ENCODE assay signal across 8 mouse cellular contexts in the genomic region with DNA sequence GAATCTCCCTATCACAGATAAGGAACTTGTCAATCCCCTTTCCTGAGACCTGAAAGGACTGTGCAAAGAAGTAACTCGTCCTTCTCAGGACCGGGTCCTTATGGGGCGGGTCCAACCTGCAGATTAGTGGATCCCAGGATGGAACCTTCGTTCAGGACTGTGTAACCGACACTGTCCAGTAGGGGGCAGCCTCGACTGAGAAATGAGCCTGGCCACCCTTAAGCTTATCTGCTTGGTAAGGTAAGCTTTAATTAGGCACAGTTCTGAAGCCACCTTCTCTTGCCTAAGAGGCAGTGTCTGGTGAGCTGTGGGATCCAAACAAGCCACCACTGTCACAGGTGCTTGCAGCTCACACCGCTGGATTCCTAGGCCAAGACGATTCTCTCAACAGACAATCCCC. TPM values are rescaled to one million over a fixed set of nuclear protein-coding genes. Genes with fewer than 3 reads are reported as not detected.
DNase-seq lines count a peak whose midpoint lies in the region; ATAC-seq lines count a peak whose summit lies in the region.

No protein-coding gene starts in this region.

- H3K9ac ChIP-seq in hindbrain, embryonic 12.5 days, result no peak overlapping the region

- ATAC-seq in hindbrain, embryonic 12.5 days (ENCODE audit: low FRiP score), result peak; percentile 48

- no peaks in the 10 kb centered on the region for H3K9me3 ChIP-seq in hindbrain, embryonic 12.5 days (replicated peaks)

- 14% methylated on average over 8 of the region's 8 CpGs for WGBS in hindbrain, embryonic 12.5 days

- no peak overlapping the region for H3K27ac ChIP-seq in hindbrain, embryonic 12.5 days

- H3K4me1 ChIP-seq in hindbrain, embryonic 12.5 days, result peaks cover 9% of the 10 kb centered on the region

- H3K36me3 ChIP-seq in hindbrain, embryonic 12.5 days, result no peaks in the 10 kb centered on the region

- no peaks in the 10 kb centered on the region for H3K27me3 ChIP-seq in hindbrain, embryonic 12.5 days

- no peak overlapping the region for H3K4me2 ChIP-seq in hindbrain, embryonic 12.5 days (replicated peaks)

- no peak overlapping the region for H3K4me3 ChIP-seq in hindbrain, embryonic 12.5 days

- DNase-seq in Muller cell, postnatal 12 days (ENCODE audit: inconsistent ontology term), result peak; percentile 61
- peak; percentile 65 to 78 for DNase-seq in cerebellum, adult 18-20 months
- peak; percentile 74 for DNase-seq in forelimb bud, embryonic 11.5 days (ENCODE audit: low read depth, low spot score)
- DNase-seq in layer of hippocampus, postnatal 10 days (ENCODE audit: low spot score in 2 of 2), result peak; percentile 89 to 91
- DNase-seq in lung, postnatal 14 days, result peak; percentile 90
- peak; percentile 64 for DNase-seq in right cerebral cortex, adult 18-20 months
- DNase-seq in urinary bladder, postnatal 10 days (ENCODE audit: low spot score), result peak; percentile 57

RNA-seq across cellular contexts. Expression of a gene that starts 24.8 kb away (rescaled TPM):
- polyA plus RNA-seq in hindbrain, embryonic 12.5 days (2016; fragmentation: Nextera tagmentation; extraction: Ambion mirVana), result not detected in 2 replicates
- total RNA-seq in layer of hippocampus, postnatal 10 days (2021), result not detected

RNA-seq across cellular contexts. Expression of a gene that starts 34.8 kb away (rescaled TPM):
- 16.1 and 19.6 TPM in 2 replicates for polyA plus RNA-seq in hindbrain, embryonic 12.5 days (2016; fragmentation: Nextera tagmentation; extraction: Ambion mirVana)
- 10 to 100 TPM; 17.8 to 21.3 TPM for total RNA-seq in layer of hippocampus, postnatal 10 days (2021)
